Mouse (Mus musculus) spleen, adult 18-20 months (tissue): ENCODE data around the gene Mecr.
A peak's percentile ranks its signal among the peaks of the same experiment; 100 is the strongest.
"Not testable (repeated sequence)": the region's sequence is repeated elsewhere in the genome, so short reads cannot be mapped to it uniquely, and the experiment has no call there.

Experiments used
- DNase-seq, 2 experiments: peaks; one replicate each; pipeline ENCODE4 v3.0.0; 2022; ENCODE audit warnings: mixed read lengths in 2 of 2

Gene Mecr

GRCm38 (mm10) chr4:131843290-131843743 is at the start of gene Mecr:
Gene Mecr (plus strand): TSS chr4:131843470.
- peak; percentile 83 to 95 for DNase-seq

GRCm38 (mm10) chr4:131796312-131797080 is 46.8 kb upstream of the Mecr start:
- DNase-seq, result no peak

GRCm38 (mm10) chr4:131797483-131797882 is 45.8 kb upstream of the Mecr start:
- no peak for DNase-seq

- DNase-seq, result no peak
Measured at GRCm38 (mm10) chr4:131797920-131798319, 45.4 kb upstream of the Mecr start.

GRCm38 (mm10) chr4:131798968-131799367 is 44.3 kb upstream of the Mecr start:
- no peak for DNase-seq

- DNase-seq, result no peak
Measured at GRCm38 (mm10) chr4:131803846-131804245, 39.4 kb upstream of the Mecr start.

GRCm38 (mm10) chr4:131804732-131805131 is 38.5 kb upstream of the Mecr start:
- DNase-seq, result not testable (repeated sequence)

- no peak for DNase-seq
Measured at GRCm38 (mm10) chr4:131805255-131805654, 38.0 kb upstream of the Mecr start.

- no peak for DNase-seq
Measured at GRCm38 (mm10) chr4:131812458-131812857, 30.8 kb upstream of the Mecr start.

- no peak for DNase-seq
Measured at GRCm38 (mm10) chr4:131813798-131814197, 29.5 kb upstream of the Mecr start.

- no peak for DNase-seq
Measured at GRCm38 (mm10) chr4:131814869-131815268, 28.4 kb upstream of the Mecr start.

- no peak for DNase-seq
Measured at GRCm38 (mm10) chr4:131815774-131816173, 27.5 kb upstream of the Mecr start.

- DNase-seq, result no peak
Measured at GRCm38 (mm10) chr4:131818926-131819325, 24.3 kb upstream of the Mecr start.

GRCm38 (mm10) chr4:131821161-131821731 is 22.0 kb upstream of the Mecr start:
- DNase-seq, result no peak

GRCm38 (mm10) chr4:131822583-131822982 is 20.7 kb upstream of the Mecr start:
- no peak for DNase-seq

GRCm38 (mm10) chr4:131824939-131825338 is 18.3 kb upstream of the Mecr start:
- DNase-seq, result no peak

GRCm38 (mm10) chr4:131825830-131826229 is 17.4 kb upstream of the Mecr start:
- DNase-seq, result peak; percentile 14 to 50

- no peak for DNase-seq
Measured at GRCm38 (mm10) chr4:131826905-131827304, 16.4 kb upstream of the Mecr start.

GRCm38 (mm10) chr4:131829123-131829522 is 14.1 kb upstream of the Mecr start:
- no peak for DNase-seq

GRCm38 (mm10) chr4:131831546-131832045 is 11.7 kb upstream of the Mecr start:
- DNase-seq, result no peak

GRCm38 (mm10) chr4:131832759-131833407 is 10.4 kb upstream of the Mecr start:
- no peak for DNase-seq

GRCm38 (mm10) chr4:131833971-131834609 is 9.2 kb upstream of the Mecr start:
- DNase-seq, result no peak

- DNase-seq, result peak in 1 of 2 experiments; percentile 6
Measured at GRCm38 (mm10) chr4:131836351-131836881, 6.9 kb upstream of the Mecr start.
